Mouse (Mus musculus): ENCODE measurements around the gene Wnt11.

Wnt11 gene

GRCm38 (mm10) chr7:98901120-98901519 lies 66.2 kb downstream of the Wnt11 start:
- no peak for TF ChIP-seq GATA4 (IDR thresholded peaks at IDR 0.05; ENCODE audit: insufficient replicate concordance, low read length)

- no peak for TF ChIP-seq GATA4 (IDR thresholded peaks at IDR 0.05; ENCODE audit: insufficient replicate concordance, low read length)
Measured at GRCm38 (mm10) chr7:98903884-98904283, 69.0 kb downstream of the Wnt11 start.

All from liver, adult (tissue).